Mouse (Mus musculus): ENCODE measurements around the gene Plch2.

- TF ChIP-seq CTCF (IDR thresholded peaks at IDR 0.05) (no peak), EP300 (IDR thresholded peaks at IDR 0.05) (no peak)
Observed at GRCm38 (mm10) chr4:154986750-154987149, 69.8 kb downstream of the Plch2 start.

Data from lung, postnatal 0 days (tissue).